Mouse (Mus musculus): ENCODE results near the gene Rec8. TPM values are rescaled to one million over a fixed set of nuclear protein-coding genes. Genes with fewer than 3 reads are reported as not detected.

Gene Rec8
- 8.2 and 10.5 TPM in 2 replicates for polyA plus RNA-seq (2015; fragmentation: Nextera tagmentation; extraction: Ambion mirVana)

DNA sequence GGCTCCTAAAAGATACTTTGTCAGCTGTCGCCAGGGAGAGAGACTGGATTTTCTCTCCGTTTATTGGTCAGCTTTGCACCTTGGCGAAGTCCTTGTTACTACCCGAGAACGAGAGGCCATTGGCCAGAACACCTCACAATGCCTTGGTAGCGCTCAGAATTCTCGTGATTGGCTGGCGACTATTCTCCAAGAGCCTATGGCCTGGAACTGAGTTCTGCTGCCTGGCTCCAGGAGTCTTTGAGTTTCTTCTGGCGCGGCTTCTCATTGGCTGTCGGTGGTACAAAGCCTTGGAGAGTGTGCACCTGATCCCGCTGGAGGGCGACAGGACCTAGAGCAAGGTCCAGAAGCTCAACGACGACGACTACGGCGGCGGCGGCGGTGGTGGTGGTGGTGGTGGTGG is at the start of gene Rec8:
Gene Rec8, plus strand, starts transcription at position 216 of the 400 bp plus-strand sequence.
- H3K4me1 ChIP-seq (replicated peaks): peaks cover 4% of the 10 kb centered on the region; the same call in 1 of the 2 replicates
- peak within 1 kb of the TSS; percentile 52 for H3K4me2 ChIP-seq (replicated peaks)
- H3K4me3 ChIP-seq (replicated peaks): peak within 1 kb of the TSS; percentile 23
- ATAC-seq: peak; percentile 90
- peak within 1 kb of the TSS; percentile 32; the same call in 1 of the 2 replicates for H3K9ac ChIP-seq
- H3K9me3 ChIP-seq: no peaks in the 10 kb centered on the region
- H3K27me3 ChIP-seq (replicated peaks): no peaks in the 10 kb centered on the region
- 13% methylated on average over 21 of the region's 21 CpGs for WGBS
- H3K36me3 ChIP-seq: no peaks in the 10 kb centered on the region
- H3K27ac ChIP-seq: no peak within 1 kb of the TSS

DNA sequence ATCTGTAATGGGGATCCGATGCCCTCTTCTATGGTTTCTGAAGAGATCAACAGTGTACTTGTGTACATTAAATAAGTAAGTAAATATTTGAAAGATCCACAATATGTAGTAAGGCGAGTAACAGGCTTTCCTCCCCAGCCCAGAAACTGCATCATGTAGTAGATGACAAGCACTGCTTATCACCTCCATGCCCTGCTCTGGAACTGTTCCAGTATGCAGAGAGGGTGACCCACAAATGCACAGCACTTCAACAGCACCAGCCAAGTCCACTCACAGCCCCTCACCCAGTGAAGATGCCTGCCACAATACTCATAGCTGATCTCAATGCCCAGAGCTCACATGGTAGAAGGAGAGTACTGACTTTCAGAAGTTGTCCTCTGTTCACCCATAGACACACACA is 47.2 kb upstream of the Rec8 start:
- Histone ChIP-seq H3K4me1 (replicated peaks) (peaks cover 3% of the 10 kb centered on the region; the same call in 1 of the 2 replicates), H3K9ac (no peak overlapping the region), H3K27me3 (replicated peaks) (no peaks in the 10 kb centered on the region), H3K36me3 (peaks cover 13% of the 10 kb centered on the region; the same call in 1 of the 2 replicates), H3K9me3 (no peaks in the 10 kb centered on the region), H3K27ac (no peak overlapping the region), H3K4me2 (replicated peaks) (no peak overlapping the region), H3K4me3 (replicated peaks) (no peak overlapping the region)
- ATAC-seq: no peak
- 85% methylated on average over 2 of the region's 2 CpGs for WGBS

DNA sequence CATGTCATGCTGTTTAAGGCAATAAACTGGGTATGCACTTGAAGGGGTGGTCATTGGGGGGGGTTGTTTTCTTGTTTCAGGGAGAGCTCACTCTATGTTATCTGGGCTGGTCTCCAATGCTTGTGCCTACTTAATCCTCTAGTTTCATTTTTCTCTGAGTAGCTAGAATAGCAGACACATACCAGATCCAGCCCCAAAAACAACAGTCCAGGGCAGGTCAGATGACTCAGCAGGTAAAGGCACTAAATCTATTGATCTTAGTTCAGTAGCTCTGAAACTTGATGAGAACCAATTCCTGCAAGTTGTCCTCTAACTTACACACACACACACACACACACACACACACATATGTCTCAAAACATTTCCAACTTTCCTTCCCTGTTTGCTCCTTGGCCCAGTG is 46.1 kb upstream of the Rec8 start:
- H3K4me3 ChIP-seq (replicated peaks): no peak overlapping the region
- ATAC-seq: no peak
- H3K9ac ChIP-seq: no peak overlapping the region
- peaks cover 6% of the 10 kb centered on the region; the same call in 1 of the 2 replicates for H3K36me3 ChIP-seq
- H3K4me2 ChIP-seq (replicated peaks): no peak overlapping the region
- no peak overlapping the region for H3K27ac ChIP-seq
- H3K27me3 ChIP-seq (replicated peaks): no peaks in the 10 kb centered on the region
- H3K9me3 ChIP-seq: no peaks in the 10 kb centered on the region
- peaks cover 7% of the 10 kb centered on the region; the same call in 1 of the 2 replicates for H3K4me1 ChIP-seq (replicated peaks)

DNA sequence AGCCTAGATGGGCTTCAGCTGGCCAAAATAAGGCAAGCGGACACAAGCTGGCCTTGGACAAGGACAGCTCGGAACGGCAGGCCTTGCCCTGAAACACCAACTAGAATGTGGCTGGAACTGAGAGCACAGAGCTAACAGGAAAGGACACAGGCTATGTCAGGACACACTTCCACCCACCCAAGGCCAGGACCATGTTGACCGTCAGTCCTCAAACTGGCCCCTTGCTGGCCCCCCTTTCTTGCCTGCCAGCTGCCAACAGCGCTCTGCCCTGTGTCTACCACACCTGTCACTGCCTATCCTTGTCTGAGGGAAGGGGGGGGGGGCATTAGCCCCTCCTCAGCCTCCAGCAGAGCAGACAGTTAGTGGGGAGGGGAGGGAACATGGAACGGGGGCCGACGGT is 42.5 kb upstream of the Rec8 start, which contains the start of gene Fitm1:
Gene Fitm1, plus strand, starts transcription at position 316 of the 400 bp plus-strand sequence.
- H3K4me2 ChIP-seq (replicated peaks): no peak within 1 kb of the TSS
- no peak within 1 kb of the TSS for H3K9ac ChIP-seq
- peaks cover 10% of the 10 kb centered on the region for H3K4me1 ChIP-seq (replicated peaks)
- no peak within 1 kb of the TSS for H3K27ac ChIP-seq
- no peaks in the 10 kb centered on the region for H3K9me3 ChIP-seq
- 65% methylated on average over 8 of the region's 8 CpGs for WGBS
- no peaks in the 10 kb centered on the region for H3K27me3 ChIP-seq (replicated peaks)
- H3K36me3 ChIP-seq: 0 out of 2 replicates have a peak, but pooled peaks cover 2% of the 10 kb centered on the region
- ATAC-seq: no peak
- H3K4me3 ChIP-seq (replicated peaks): no peak within 1 kb of the TSS

DNA sequence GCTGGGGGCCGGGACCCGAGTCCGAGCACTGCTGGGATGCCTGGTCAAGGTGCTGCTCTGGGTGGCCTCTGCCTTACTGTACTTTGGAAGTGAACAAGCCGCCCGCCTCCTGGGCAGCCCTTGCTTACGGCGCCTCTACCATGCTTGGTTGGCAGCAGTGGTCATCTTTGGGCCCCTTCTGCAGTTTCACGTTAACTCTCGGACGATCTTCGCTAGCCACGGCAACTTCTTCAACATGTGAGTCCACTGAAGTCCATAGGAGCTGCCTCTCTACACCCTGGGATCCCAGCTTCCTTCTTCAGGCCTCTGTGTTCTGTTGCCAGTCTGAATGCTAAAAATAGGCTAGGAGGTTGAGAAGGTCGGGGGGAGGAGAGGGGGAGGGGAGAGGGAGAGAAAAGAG is 42.1 kb upstream of the Rec8 start:
- peaks cover 10% of the 10 kb centered on the region for H3K4me1 ChIP-seq (replicated peaks)
- H3K4me3 ChIP-seq (replicated peaks): no peak overlapping the region
- H3K9me3 ChIP-seq: no peaks in the 10 kb centered on the region
- H3K9ac ChIP-seq: no peak overlapping the region
- no peak overlapping the region for H3K4me2 ChIP-seq (replicated peaks)
- no peaks in the 10 kb centered on the region for H3K27me3 ChIP-seq (replicated peaks)
- 70% methylated on average over 13 of the region's 13 CpGs for WGBS
- peaks cover 6% of the 10 kb centered on the region; the same call in 1 of the 2 replicates for H3K36me3 ChIP-seq
- no peak for ATAC-seq
- H3K27ac ChIP-seq: no peak overlapping the region

DNA sequence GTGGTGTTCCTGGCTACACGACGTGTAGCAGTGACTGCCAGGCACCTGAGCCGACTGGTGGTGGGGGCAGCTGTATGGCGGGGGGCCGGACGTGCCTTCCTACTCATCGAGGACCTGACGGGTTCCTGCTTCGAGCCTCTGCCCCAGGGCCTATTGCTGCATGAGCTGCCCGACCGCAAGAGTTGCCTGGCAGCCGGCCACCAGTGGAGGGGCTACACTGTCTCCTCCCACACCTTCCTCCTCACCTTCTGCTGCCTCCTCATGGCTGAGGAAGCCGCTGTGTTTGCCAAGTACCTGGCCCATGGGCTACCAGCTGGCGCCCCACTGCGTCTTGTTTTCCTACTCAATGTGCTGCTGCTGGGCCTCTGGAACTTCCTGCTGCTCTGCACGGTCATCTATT is 41.5 kb upstream of the Rec8 start:
- Histone ChIP-seq H3K9me3 (no peaks in the 10 kb centered on the region), H3K27me3 (replicated peaks) (no peaks in the 10 kb centered on the region), H3K36me3 (peaks cover 10% of the 10 kb centered on the region), H3K4me3 (replicated peaks) (no peak overlapping the region), H3K9ac (no peak overlapping the region), H3K27ac (no peak overlapping the region), H3K4me1 (replicated peaks) (peaks cover 10% of the 10 kb centered on the region), H3K4me2 (replicated peaks) (no peak overlapping the region)
- WGBS: 80% methylated on average over 16 of the region's 16 CpGs
- no peak for ATAC-seq

DNA sequence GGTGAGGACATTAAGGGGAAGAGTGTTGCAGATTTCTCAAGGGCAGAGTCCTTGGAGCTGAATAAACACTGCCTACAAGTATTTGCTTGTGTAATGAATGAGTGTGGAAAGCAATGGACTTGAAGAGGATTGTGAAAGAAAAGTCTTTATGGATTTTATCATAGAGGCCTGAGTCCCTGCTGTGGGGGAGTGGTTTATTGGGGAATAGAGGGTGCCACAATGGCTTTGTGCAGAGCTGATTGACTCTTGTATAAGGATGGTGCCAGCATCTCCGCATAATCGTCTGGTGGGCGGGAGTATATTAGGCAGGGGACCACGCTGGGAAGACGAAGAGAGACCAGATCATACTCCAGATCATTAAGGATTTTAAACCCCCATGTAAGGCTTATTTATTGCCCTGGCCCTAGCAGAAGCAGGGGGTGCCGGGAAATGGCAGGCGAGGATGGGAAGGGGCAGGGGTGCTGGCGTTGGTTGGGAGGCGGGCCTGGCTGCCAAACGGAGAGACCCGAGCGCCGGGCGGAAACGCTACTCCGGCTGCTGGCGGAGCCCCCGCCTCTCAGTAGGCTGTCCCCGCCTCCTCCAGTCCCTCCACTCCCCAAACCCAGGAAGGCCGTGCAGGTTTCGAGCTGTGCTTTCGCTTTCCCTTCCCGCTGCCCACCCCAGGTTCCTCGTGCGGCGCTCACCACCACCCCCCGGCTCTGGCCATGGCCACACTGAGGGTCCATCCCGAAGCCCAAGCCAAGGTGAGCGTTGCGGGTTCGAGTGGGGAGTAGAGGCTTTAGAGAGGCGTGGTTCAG is 39.8 kb upstream of the Rec8 start, which contains the start of gene Psme1:
Gene Psme1, plus strand, starts transcription at position 253 of the 797 bp plus-strand sequence.
- peaks cover 10% of the 10 kb centered on the region for H3K4me1 ChIP-seq (replicated peaks)
- peak within 1 kb of the TSS; percentile 88 for H3K27ac ChIP-seq
- peak within 1 kb of the TSS; percentile 79 for H3K4me3 ChIP-seq (replicated peaks)
- peaks cover 13% of the 10 kb centered on the region for H3K36me3 ChIP-seq
- peak; percentile 94 for ATAC-seq
- peak within 1 kb of the TSS; percentile 92 for H3K9ac ChIP-seq
- H3K4me2 ChIP-seq (replicated peaks): peak within 1 kb of the TSS; percentile 79
- H3K9me3 ChIP-seq: no peaks in the 10 kb centered on the region
- no peaks in the 10 kb centered on the region for H3K27me3 ChIP-seq (replicated peaks)
- under 1% methylated on average over 32 of the region's 32 CpGs for WGBS

DNA sequence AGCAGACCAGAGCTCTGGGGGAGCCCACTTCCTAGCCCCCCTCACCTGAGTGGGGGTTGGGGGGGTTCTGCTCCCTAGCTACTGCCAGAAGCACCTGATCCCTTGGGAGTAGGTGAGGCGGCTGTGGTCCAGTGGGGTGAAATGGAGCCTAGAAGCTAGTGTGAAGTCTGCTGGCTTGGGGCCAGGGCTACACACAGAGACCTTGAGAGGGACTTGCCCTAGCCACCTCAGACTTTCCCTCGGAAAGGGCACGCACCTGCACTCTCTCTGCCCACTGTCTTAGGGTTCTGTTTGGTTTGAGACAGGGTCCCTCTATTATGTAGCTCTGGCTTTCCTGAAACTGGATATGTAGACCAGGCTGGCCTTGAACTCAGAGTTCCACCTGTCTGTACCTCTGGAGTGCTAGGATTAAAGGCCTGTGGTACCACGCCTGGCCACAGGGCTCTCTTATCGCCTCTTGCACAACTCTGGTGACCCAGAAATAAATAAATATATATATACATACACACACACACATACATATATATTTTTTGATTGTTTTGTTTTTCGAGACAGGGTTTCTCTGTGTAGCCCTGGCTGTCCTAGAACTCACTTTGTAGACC is 39.1 kb upstream of the Rec8 start:
- WGBS: 20% methylated on average over 6 of the region's 6 CpGs
- no peaks in the 10 kb centered on the region for H3K9me3 ChIP-seq
- ATAC-seq: peak; percentile 69
- peak overlapping the region; percentile 79 for H3K4me2 ChIP-seq (replicated peaks)
- H3K36me3 ChIP-seq: peaks cover 13% of the 10 kb centered on the region
- peak overlapping the region; percentile 79 for H3K4me3 ChIP-seq (replicated peaks)
- no peaks in the 10 kb centered on the region for H3K27me3 ChIP-seq (replicated peaks)
- H3K9ac ChIP-seq: peak overlapping the region; percentile 92
- H3K4me1 ChIP-seq (replicated peaks): peaks cover 10% of the 10 kb centered on the region
- peak overlapping the region; percentile 88 for H3K27ac ChIP-seq

DNA sequence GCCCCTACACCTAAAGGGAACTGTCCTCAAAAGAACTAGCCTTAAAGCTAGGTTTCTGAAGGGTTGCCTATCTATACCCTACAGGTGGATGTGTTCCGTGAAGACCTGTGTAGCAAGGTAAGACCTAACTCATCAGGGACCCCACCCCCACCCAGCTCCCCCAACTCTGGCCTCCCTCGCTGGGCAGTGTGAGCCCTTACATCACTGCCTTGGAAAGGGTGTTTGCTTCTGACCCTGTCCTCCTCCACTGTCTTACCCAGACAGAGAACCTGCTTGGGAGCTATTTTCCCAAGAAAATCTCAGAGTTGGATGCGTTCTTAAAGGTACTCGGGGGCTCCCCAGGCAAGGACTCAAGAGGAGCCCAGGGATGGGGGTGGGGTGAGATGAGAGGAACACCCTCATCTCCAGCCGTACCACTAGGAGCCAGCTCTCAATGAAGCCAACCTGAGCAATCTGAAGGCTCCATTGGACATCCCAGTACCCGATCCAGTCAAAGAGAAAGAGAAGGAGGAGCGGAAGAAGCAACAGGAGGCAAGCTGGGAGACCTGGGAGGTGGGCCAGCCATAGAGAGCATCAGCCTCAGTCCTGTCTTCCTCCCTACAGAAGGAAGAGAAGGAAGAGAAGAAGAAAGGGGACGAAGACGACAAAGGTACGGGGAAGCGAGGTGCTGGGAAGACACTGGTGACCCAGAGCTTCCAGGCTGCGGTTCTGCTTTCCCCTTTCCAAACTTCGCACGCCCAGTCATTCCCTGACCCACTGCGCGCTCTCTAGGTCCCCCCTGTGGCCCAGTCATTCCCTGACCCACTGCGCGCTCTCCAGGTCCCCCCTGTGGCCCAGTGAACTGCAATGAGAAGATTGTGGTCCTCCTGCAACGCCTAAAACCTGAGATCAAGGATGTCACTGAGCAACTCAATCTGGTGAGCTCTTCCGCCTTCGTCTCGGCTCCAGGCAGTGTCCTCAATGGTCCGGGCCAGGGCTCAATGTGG is 38.0 kb upstream of the Rec8 start:
- ATAC-seq: no peak

DNA sequence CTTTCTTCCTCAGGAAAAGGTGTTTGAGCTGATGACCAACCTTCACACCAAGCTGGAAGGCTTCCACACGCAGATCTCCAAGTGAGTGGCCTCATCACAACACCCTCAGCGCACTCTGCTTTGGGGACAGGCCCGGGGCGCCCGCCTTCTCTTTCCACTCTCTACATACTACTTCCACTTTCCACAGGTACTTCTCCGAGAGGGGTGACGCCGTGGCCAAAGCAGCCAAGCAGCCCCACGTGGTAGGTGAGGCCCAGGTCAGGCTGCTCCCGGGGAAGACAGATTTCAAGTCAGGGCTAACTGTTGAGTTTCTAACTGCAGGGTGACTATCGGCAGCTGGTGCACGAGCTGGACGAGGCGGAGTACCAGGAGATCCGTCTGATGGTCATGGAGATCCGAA is 37.1 kb upstream of the Rec8 start:
- Histone ChIP-seq H3K9ac (no peak overlapping the region), H3K4me2 (replicated peaks) (no peak overlapping the region), H3K4me1 (replicated peaks) (peaks cover 13% of the 10 kb centered on the region), H3K27me3 (replicated peaks) (no peaks in the 10 kb centered on the region), H3K27ac (no peak overlapping the region), H3K9me3 (no peaks in the 10 kb centered on the region), H3K4me3 (replicated peaks) (no peak overlapping the region), H3K36me3 (peaks cover 13% of the 10 kb centered on the region)
- 94% methylated on average over 16 of the region's 16 CpGs for WGBS
- no peak for ATAC-seq

More for the DNA sequence above, 38.0 kb upstream of the Rec8 start:
- H3K4me3 ChIP-seq (replicated peaks): no peak overlapping the region
- WGBS: 87% methylated on average over 23 of the region's 23 CpGs
- peak overlapping the region; percentile 79; the same call in 1 of the 2 replicates for H3K4me2 ChIP-seq (replicated peaks)
- H3K27ac ChIP-seq: no peak overlapping the region
- no peaks in the 10 kb centered on the region for H3K9me3 ChIP-seq
- peaks cover 13% of the 10 kb centered on the region for H3K4me1 ChIP-seq (replicated peaks)
- no peak overlapping the region for H3K9ac ChIP-seq
- H3K36me3 ChIP-seq: peaks cover 13% of the 10 kb centered on the region
- no peaks in the 10 kb centered on the region for H3K27me3 ChIP-seq (replicated peaks)

DNA sequence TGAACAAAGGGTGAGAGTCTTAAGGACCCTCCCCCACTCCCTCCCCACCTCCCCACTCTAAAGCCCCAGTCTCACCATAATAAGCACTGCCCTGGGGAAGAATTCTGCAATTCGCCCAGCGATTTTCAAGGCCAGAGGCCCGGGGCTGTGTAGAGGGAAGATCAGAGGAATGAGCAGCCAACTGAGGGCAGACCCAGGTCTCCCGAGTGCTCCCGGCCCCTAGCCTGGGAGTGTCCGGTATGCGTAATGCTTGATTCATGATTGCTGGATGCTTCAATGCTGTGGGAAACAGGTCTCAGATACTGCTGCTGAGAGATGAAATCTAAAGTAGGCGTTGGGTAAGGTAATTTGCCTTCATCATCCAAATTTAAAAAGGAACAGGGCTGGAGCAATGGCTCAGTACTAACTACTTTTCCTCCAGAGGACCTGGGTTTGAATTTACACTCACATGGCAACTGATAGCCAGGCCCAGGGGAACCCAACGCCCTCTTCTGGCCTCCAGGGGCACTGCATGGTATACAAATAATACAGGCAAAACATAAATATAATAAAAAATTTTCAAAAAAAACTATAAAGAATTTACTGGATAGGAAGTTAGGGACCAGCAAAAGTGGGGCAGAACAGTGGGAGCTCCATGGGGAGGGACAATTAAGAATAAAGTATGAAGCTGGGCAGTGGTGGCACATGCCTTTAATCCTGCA is 35.7 kb upstream of the Rec8 start:
- Histone ChIP-seq H3K9ac (no peak overlapping the region), H3K4me3 (replicated peaks) (no peak overlapping the region), H3K27ac (no peak overlapping the region), H3K4me2 (replicated peaks) (no peak overlapping the region), H3K27me3 (replicated peaks) (no peaks in the 10 kb centered on the region), H3K9me3 (no peaks in the 10 kb centered on the region), H3K4me1 (replicated peaks) (peaks cover 11% of the 10 kb centered on the region; the same call in 1 of the 2 replicates), H3K36me3 (peaks cover 13% of the 10 kb centered on the region)
- 68% methylated on average over 9 of the region's 9 CpGs for WGBS
- no peak for ATAC-seq

Measured in intestine, embryonic 15.5 days (tissue).